Mouse (Mus musculus): ENCODE measurements at regions not wholly inside any gene's neighbourhood (a gene's known extent, or its start where the extent isn't known, plus 50 kb on each side); places are given as distances from the start of the nearest gene placed in this dataset.

DNA sequence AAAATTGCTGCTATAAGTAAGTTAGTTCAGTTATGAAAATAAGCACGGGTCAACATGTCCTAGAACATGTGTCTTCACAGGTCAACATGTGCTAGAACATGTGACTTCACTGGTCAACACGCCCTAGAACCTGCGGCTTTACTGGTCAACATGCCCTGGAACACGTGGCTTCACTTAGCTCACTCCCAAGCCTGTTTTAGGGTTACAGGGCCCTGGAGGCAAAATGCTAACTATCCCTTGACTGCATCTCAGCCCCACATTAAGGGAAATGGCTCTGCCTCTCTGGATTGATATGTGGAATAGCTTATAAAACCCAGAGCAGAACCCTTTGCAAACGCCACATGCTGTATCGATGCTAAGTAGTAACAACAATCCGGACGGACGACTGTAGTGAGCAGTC is 67.8 kb downstream of the Nkx6-1 start:
- TF ChIP-seq POLR2A (IDR thresholded peaks at IDR 0.05; ENCODE audit: insufficient read depth, low read depth, low read length) (no peak), CTCF (IDR thresholded peaks at IDR 0.05; ENCODE audit: insufficient read depth, low read depth, low read length) (no peak)
- H3K4me3 ChIP-seq (ENCODE audit: insufficient read depth, low read depth, low read length), result no peak overlapping the region
- WGBS, result 92% methylated on average over 9 of the region's 9 CpGs
- no peak overlapping the region for H3K27ac ChIP-seq (ENCODE audit: insufficient read depth, low read depth, low read length)
- no peaks in the 10 kb centered on the region for H3K4me1 ChIP-seq (ENCODE audit: control insufficient read depth, insufficient read depth, low read length)

GRCm38 (mm10) chr5:101591236-101591635 is 73.6 kb downstream of the Nkx6-1 start:
- H3K4me1 ChIP-seq (ENCODE audit: control insufficient read depth, insufficient read depth, low read length), result no peaks in the 10 kb centered on the region
- no peak overlapping the region for H3K4me3 ChIP-seq (ENCODE audit: insufficient read depth, low read depth, low read length)
- H3K27ac ChIP-seq (ENCODE audit: insufficient read depth, low read depth, low read length), result no peak overlapping the region
- TF ChIP-seq CTCF (IDR thresholded peaks at IDR 0.05; ENCODE audit: insufficient read depth, low read depth, low read length) (no peak), POLR2A (IDR thresholded peaks at IDR 0.05; ENCODE audit: insufficient read depth, low read depth, low read length) (no peak)
- 94% methylated on average over 5 of the region's 5 CpGs for WGBS

GRCm38 (mm10) chr5:101590341-101591124 is 74.3 kb downstream of the Nkx6-1 start:
- 38% methylated on average over 13 of the region's 13 CpGs for WGBS
- TF ChIP-seq CTCF (IDR thresholded peaks at IDR 0.05; ENCODE audit: insufficient read depth, low read depth, low read length) (no peak), POLR2A (IDR thresholded peaks at IDR 0.05; ENCODE audit: insufficient read depth, low read depth, low read length) (no peak)
- Histone ChIP-seq H3K4me1 (ENCODE audit: control insufficient read depth, insufficient read depth, low read length) (no peaks in the 10 kb centered on the region), H3K4me3 (ENCODE audit: insufficient read depth, low read depth, low read length) (no peak overlapping the region), H3K27ac (ENCODE audit: insufficient read depth, low read depth, low read length) (no peak overlapping the region)

- no peak overlapping the region for H3K27ac ChIP-seq (ENCODE audit: insufficient read depth, low read depth, low read length)
Measured at GRCm38 (mm10) chr5:101572966-101573365, 91.8 kb downstream of the Nkx6-1 start.

GRCm38 (mm10) chr5:101565770-101566169 is 99.0 kb downstream of the Nkx6-1 start:
- H3K27ac ChIP-seq (ENCODE audit: insufficient read depth, low read depth, low read length), result no peak overlapping the region
- 14% methylated on average over 7 of the region's 7 CpGs for WGBS
- no peak overlapping the region for H3K4me3 ChIP-seq (ENCODE audit: insufficient read depth, low read depth, low read length)
- no peak for TF ChIP-seq CTCF (IDR thresholded peaks at IDR 0.05; ENCODE audit: insufficient read depth, low read depth, low read length)
- no peak for TF ChIP-seq POLR2A (IDR thresholded peaks at IDR 0.05; ENCODE audit: insufficient read depth, low read depth, low read length)
- no peaks in the 10 kb centered on the region for H3K4me1 ChIP-seq (ENCODE audit: control insufficient read depth, insufficient read depth, low read length)

More at GRCm38 (mm10) chr5:101572966-101573365, 91.8 kb downstream of the Nkx6-1 start:
- TF ChIP-seq POLR2A (IDR thresholded peaks at IDR 0.05; ENCODE audit: insufficient read depth, low read depth, low read length), result no peak
- no peak for TF ChIP-seq CTCF (IDR thresholded peaks at IDR 0.05; ENCODE audit: insufficient read depth, low read depth, low read length)
- Histone ChIP-seq H3K4me1 (ENCODE audit: control insufficient read depth, insufficient read depth, low read length) (no peaks in the 10 kb centered on the region), H3K4me3 (ENCODE audit: insufficient read depth, low read depth, low read length) (no peak overlapping the region)
- 88% methylated on average over 15 of the region's 15 CpGs for WGBS

- TF ChIP-seq POLR2A (IDR thresholded peaks at IDR 0.05; ENCODE audit: insufficient read depth, low read depth, low read length), result no peak
Measured at GRCm38 (mm10) chr5:101560366-101560765, 104.4 kb downstream of the Nkx6-1 start.

GRCm38 (mm10) chr5:101558279-101558987 is 106.4 kb downstream of the Nkx6-1 start:
- no peak overlapping the region for H3K4me3 ChIP-seq (ENCODE audit: insufficient read depth, low read depth, low read length)
- WGBS, result 44% methylated on average over 13 of the region's 13 CpGs
- no peaks in the 10 kb centered on the region for H3K4me1 ChIP-seq (ENCODE audit: control insufficient read depth, insufficient read depth, low read length)
- TF ChIP-seq POLR2A (IDR thresholded peaks at IDR 0.05; ENCODE audit: insufficient read depth, low read depth, low read length) (no peak), CTCF (IDR thresholded peaks at IDR 0.05; ENCODE audit: insufficient read depth, low read depth, low read length) (no peak)
- H3K27ac ChIP-seq (ENCODE audit: insufficient read depth, low read depth, low read length), result no peak overlapping the region

More at GRCm38 (mm10) chr5:101560366-101560765, 104.4 kb downstream of the Nkx6-1 start:
- no peak overlapping the region for H3K4me3 ChIP-seq (ENCODE audit: insufficient read depth, low read depth, low read length)
- H3K27ac ChIP-seq (ENCODE audit: insufficient read depth, low read depth, low read length), result no peak overlapping the region
- no peaks in the 10 kb centered on the region for H3K4me1 ChIP-seq (ENCODE audit: control insufficient read depth, insufficient read depth, low read length)

GRCm38 (mm10) chr5:101557156-101557555 is 107.6 kb downstream of the Nkx6-1 start:
- no peak overlapping the region for H3K4me3 ChIP-seq (ENCODE audit: insufficient read depth, low read depth, low read length)
- no peak overlapping the region for H3K27ac ChIP-seq (ENCODE audit: insufficient read depth, low read depth, low read length)
- TF ChIP-seq CTCF (IDR thresholded peaks at IDR 0.05; ENCODE audit: insufficient read depth, low read depth, low read length) (no peak), POLR2A (IDR thresholded peaks at IDR 0.05; ENCODE audit: insufficient read depth, low read depth, low read length) (no peak)
- 47% methylated on average over 3 of the region's 3 CpGs for WGBS
- H3K4me1 ChIP-seq (ENCODE audit: control insufficient read depth, insufficient read depth, low read length), result no peaks in the 10 kb centered on the region

DNA sequence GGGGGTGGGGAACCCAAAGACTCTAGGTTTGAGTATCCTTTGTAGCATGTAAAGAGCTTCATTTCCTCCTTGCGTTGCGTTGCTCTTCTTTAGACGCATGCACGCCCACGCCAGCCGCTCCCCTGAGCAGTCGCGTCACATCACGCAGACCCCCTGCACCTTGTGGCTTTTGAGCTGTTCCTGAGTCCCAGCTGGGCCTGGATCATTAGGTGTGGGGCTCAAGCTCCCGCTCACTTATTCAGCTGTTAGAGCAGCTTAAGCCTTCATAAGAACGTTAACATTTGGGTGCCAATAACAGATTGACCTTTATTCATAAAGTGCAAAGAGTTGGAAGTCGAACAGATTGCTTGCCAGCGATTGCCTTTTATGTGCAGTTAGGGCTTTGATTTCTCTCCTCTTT is 121.5 kb downstream of the Nkx6-1 start:
- Histone ChIP-seq H3K27ac (ENCODE audit: insufficient read depth, low read depth, low read length) (no peak overlapping the region), H3K4me3 (ENCODE audit: insufficient read depth, low read depth, low read length) (no peak overlapping the region), H3K4me1 (ENCODE audit: control insufficient read depth, insufficient read depth, low read length) (no peaks in the 10 kb centered on the region)
- 20% methylated on average over 13 of the region's 13 CpGs for WGBS
- no peak for TF ChIP-seq CTCF (IDR thresholded peaks at IDR 0.05; ENCODE audit: insufficient read depth, low read depth, low read length)
- TF ChIP-seq POLR2A (IDR thresholded peaks at IDR 0.05; ENCODE audit: insufficient read depth, low read depth, low read length), result no peak

Data from olfactory bulb, adult 2 months (tissue).